Mouse (Mus musculus) lung, postnatal 0 days (tissue): Measurements from ENCODE around the gene Slc17a5. TPM values are rescaled to one million over a fixed set of nuclear protein-coding genes. Genes with fewer than 3 reads are reported as not detected.
A peak's percentile ranks its signal among the peaks of the same experiment; 100 is the strongest.

Source experiments
- ATAC-seq: fragments of 200-750 bp; cut with Nextera tagmentation; 2 replicates; pipeline ENCODE4 v1.8.0; 2017; ENCODE audit warnings: moderate library complexity
- DNase-seq: peaks from one replicate; pipeline ENCODE4 v3.0.0-alpha.2; 2016; ENCODE audit warnings: low spot score
- H3K27ac ChIP-seq: fragments of 300-500 bp; sonication (generic); 2 replicates; pipeline ENCODE4 v1.5.1; 2014; ENCODE audit warnings: antibody characterized with exemption, mild to moderate bottlenecking, low read length, mixed read lengths
- H3K27me3 ChIP-seq: fragments of 300-500 bp; sonication (generic); replicated peaks from 2 replicates; pipeline ENCODE4 v1.6.1; 2014; ENCODE audit warnings: low read length, mixed read lengths; ENCODE audit not compliant: insufficient read depth
- H3K36me3 ChIP-seq: fragments of 300-500 bp; sonication (generic); 2 replicates; pipeline ENCODE4 v1.6.1; 2014; ENCODE audit warnings: low read length, mixed read lengths; ENCODE audit not compliant: insufficient read depth
- H3K4me1 ChIP-seq: fragments of 300-500 bp; sonication (generic); 2 replicates; pipeline ENCODE4 v1.6.1; 2014; ENCODE audit warnings: antibody characterized with exemption, low read depth, low read length, mixed read lengths; ENCODE audit not compliant: insufficient read depth
- H3K4me2 ChIP-seq: fragments of 300-500 bp; sonication (generic); replicated peaks from 2 replicates; pipeline ENCODE4 v1.6.1; 2014; ENCODE audit warnings: low read depth, mild to moderate bottlenecking, low read length, moderate library complexity, mixed read lengths
- H3K4me3 ChIP-seq: fragments of 300-500 bp; sonication (generic); 2 replicates; pipeline ENCODE4 v1.5.1; 2014; ENCODE audit warnings: low read depth, low read length
- H3K9ac ChIP-seq: fragments of 300-500 bp; sonication (generic); replicated peaks from 2 replicates; pipeline ENCODE4 v1.6.1; 2014; ENCODE audit warnings: low read depth, mild to moderate bottlenecking
- H3K9me3 ChIP-seq: fragments of 300-500 bp; sonication (generic); 2 replicates; pipeline ENCODE4 v1.6.1; 2016; ENCODE audit warnings: low read length, mixed read lengths
- CTCF ChIP-seq: IDR thresholded peaks from 2 replicates; pipeline ENCODE4 v1.5.1; 2016; ENCODE audit warnings: antibody characterized with exemption, mild to moderate bottlenecking
- EP300 ChIP-seq: IDR thresholded peaks from 2 replicates; pipeline ENCODE4 v1.6.1; 2016; ENCODE audit warnings: antibody characterized with exemption, mild to moderate bottlenecking, control low read depth
- WGBS: fragments of 180-500 bp; shearing (Covaris S2); extraction: QIAGEN DNeasy Blood & Tissue Kit; methylation state at CpG from one replicate; pipeline ENCODE4 v1.1.7; 2014; 5-methylcytosine and 5-hydroxymethylcytosine counted together
- polyA plus RNA-seq: library from polyadenylated mRNA; unstranded; fragments of >200 nt; fragmentation: Nextera tagmentation; extraction: Ambion mirVana; gene quantifications from 2 replicates; pipeline ENCODE4 v1.2.1, GENCODE M21; 2015

The Slc17a5 gene
- polyA plus RNA-seq, 1 experiment from 2014 or later, result 19.9 TPM

DNA sequence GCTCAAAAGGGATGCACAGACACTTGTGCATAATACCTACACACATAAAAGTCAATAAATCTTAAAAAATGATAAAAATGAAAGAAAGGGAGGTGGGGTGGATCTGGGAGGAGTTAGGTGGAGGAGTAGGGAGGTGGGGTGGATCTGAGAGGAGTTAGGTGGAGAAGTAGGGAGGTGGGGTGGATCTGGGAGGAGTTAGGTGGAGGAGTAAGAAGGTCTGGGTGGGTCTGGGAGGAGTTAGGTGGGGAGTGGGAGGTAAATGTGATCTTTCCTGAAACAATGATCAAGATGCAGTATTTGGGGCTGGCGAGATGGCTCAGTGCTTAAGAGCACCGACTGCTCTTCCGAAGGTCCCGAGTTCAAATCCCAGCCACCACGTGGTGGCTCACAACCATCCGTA lies 82.6 kb downstream of the Slc17a5 start:
- 92% methylated on average over 6 of the region's 6 CpGs for WGBS
- H3K9ac ChIP-seq, result no peak overlapping the region
- no peak for DNase-seq
- no peaks in the 10 kb centered on the region for H3K9me3 ChIP-seq
- no peak overlapping the region for H3K4me3 ChIP-seq
- no peak overlapping the region for H3K27ac ChIP-seq
- peaks cover 4% of the 10 kb centered on the region; the same call in 1 of the 2 replicates for H3K4me1 ChIP-seq
- H3K4me2 ChIP-seq, result no peak overlapping the region
- no peak for ATAC-seq
- TF ChIP-seq EP300 (no peak), CTCF (no peak)
- no peaks in the 10 kb centered on the region for H3K27me3 ChIP-seq
- no peaks in the 10 kb centered on the region for H3K36me3 ChIP-seq

DNA sequence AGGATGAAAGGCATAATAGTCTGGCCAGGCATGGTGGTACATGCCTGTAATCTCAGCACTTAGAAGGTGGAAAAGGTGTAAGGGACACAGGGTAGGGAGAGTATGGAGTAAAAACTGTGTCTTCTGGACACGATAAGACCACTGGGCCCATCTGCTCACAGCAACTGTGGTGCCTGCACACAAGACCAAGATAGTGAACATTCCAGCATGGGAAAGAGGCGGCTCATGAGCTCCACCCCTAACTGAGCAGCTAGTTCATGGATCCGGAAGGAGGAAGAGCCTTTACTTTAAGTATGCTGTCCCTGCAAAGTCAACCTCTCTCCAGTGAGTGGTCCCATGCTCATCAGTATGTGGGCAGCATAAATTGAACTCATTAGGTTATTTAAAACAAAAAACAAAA lies 83.2 kb downstream of the Slc17a5 start:
- no peaks in the 10 kb centered on the region for H3K9me3 ChIP-seq
- no peak overlapping the region for H3K4me3 ChIP-seq
- 53% methylated on average over 3 of the region's 3 CpGs for WGBS
- H3K4me1 ChIP-seq, result peaks cover 4% of the 10 kb centered on the region; the same call in 1 of the 2 replicates
- H3K36me3 ChIP-seq, result no peaks in the 10 kb centered on the region
- ATAC-seq (no peak), DNase-seq (no peak)
- H3K4me2 ChIP-seq, result no peak overlapping the region
- H3K27me3 ChIP-seq, result no peaks in the 10 kb centered on the region
- TF ChIP-seq EP300, result no peak
- no peak for TF ChIP-seq CTCF
- H3K27ac ChIP-seq, result no peak overlapping the region
- H3K9ac ChIP-seq, result no peak overlapping the region

DNA sequence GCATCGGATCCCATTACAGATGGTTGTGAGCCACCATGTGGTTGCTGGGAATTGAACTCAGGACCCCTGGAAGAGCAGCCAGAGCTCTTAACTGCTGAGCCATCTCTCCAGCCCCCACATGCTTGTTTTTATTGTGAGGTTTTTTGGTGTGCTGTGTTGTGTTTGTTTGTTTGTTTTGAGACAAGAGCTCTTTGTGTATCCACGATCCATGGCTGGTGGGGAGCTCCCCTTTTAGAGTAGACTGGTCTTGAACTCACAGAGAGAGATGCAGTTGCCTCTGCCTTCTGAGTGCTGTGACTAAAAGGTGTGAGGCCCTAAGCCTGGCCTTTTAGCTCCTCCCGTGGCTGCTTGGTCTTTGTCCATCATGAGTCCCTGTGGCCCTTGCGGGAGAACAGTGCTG lies 83.7 kb downstream of the Slc17a5 start:
- H3K36me3 ChIP-seq, result no peaks in the 10 kb centered on the region

DNA sequence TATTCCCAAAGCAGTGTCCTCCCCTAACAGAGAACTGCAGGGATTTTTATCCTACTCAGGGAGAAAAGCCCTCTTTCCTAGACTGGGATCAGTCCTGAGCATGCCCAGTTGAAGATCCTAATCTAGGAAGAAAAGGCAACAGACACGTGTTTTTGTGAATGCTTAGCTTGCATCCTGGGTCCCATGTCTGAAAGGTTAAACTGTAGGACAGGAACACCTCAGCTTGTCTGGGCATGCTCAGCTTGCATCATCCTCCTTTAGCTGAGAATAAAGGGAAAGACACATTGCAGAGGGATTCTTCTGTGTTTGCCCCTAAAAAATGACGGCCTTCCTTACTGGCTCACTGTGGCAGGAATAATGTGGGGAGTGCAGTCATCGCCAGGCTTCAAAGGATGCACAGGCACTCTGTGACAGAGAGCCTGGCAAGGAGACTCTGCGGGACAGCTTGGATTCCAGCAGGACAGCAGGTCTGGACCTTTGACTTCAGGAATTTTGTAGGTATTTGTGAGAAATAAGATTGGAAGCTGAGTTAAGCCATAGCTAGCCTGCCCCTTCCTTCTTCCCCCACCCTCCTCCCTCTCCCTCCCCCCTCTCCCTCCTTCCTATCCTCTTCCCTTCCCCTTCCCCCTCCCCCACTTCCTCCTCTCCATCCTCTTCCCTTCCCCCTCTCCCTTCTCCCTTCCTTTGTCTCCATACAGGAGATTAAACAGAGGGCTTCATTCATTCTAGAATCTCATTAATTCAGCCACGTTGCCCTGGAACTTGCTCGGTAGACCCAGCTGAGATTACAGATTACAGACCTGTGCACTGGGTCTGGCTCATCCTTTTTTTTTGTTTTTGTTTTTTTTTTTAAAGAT lies 84.4 kb downstream of the Slc17a5 start:
- H3K4me3 ChIP-seq, result no peak overlapping the region
- TF ChIP-seq CTCF (no peak), EP300 (no peak)
- no peak overlapping the region for H3K4me2 ChIP-seq
- peaks cover 4% of the 10 kb centered on the region; the same call in 1 of the 2 replicates for H3K4me1 ChIP-seq
- H3K36me3 ChIP-seq, result no peaks in the 10 kb centered on the region
- H3K9ac ChIP-seq, result no peak overlapping the region
- no peak for ATAC-seq
- 14% methylated on average over 6 of the region's 6 CpGs for WGBS
- H3K27ac ChIP-seq, result no peak overlapping the region
- no peaks in the 10 kb centered on the region for H3K9me3 ChIP-seq
- no peaks in the 10 kb centered on the region for H3K27me3 ChIP-seq
- DNase-seq, result no peak

More for the DNA sequence above, 83.7 kb downstream of the Slc17a5 start:
- H3K9me3 ChIP-seq, result no peaks in the 10 kb centered on the region
- TF ChIP-seq CTCF (no peak), EP300 (no peak)
- H3K4me1 ChIP-seq, result peaks cover 4% of the 10 kb centered on the region; the same call in 1 of the 2 replicates
- H3K27ac ChIP-seq, result no peak overlapping the region
- H3K9ac ChIP-seq, result no peak overlapping the region
- H3K4me3 ChIP-seq, result no peak overlapping the region
- ATAC-seq, result no peak
- no peak overlapping the region for H3K4me2 ChIP-seq
- 76% methylated on average over 4 of the region's 4 CpGs for WGBS
- H3K27me3 ChIP-seq, result no peaks in the 10 kb centered on the region
- no peak for DNase-seq

DNA sequence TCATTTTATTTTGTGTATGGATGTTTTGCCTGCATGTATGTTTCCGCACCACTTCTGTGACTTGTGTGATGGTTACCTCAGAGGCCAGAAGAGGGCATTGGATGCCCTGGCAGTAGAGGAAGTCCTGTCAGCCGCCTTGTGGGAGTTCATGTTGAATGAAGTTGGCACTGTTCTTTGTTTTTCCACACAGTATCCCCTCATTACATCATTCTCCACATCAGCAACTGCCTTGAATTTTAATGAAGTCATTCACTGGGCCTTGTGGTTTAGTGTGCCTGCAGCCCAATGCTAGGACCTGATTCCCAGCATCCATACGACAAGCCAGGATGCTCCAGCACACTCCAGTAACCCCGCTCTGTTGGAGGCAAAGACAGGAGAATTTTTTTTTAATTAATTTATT lies 86.6 kb downstream of the Slc17a5 start:
- ATAC-seq (no peak), DNase-seq (peak; percentile 29)

DNA sequence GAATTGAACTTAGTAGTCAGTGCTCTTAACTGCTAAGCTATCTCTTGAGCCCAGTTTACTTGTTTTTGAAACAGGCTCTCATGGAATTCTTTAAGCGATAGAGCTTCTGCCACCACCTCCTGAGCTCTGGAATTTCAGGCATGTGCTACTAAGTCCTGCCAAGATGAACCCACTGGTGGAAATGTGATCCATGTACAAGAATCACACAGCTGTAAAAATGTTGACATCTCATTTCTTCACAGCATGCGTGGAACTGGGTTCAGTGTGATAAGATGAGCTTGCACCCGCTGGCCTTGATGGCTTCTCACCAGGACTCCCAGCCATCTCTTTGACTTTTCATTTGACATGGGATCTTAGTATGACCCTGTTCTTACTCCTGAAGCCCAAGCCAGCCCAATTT lies 87.5 kb downstream of the Slc17a5 start:
- Histone ChIP-seq H3K9me3 (no peaks in the 10 kb centered on the region), H3K4me3 (no peak overlapping the region), H3K9ac (no peak overlapping the region), H3K4me1 (no peaks in the 10 kb centered on the region; the same call in 1 of the 2 replicates), H3K4me2 (no peak overlapping the region), H3K36me3 (no peaks in the 10 kb centered on the region), H3K27ac (no peak overlapping the region), H3K27me3 (no peaks in the 10 kb centered on the region)
- TF ChIP-seq EP300, result no peak
- no peak for TF ChIP-seq CTCF
- no peak for DNase-seq
- ATAC-seq, result no peak
- 32% methylated on average over 3 of the region's 3 CpGs for WGBS

More for the DNA sequence above, 86.6 kb downstream of the Slc17a5 start:
- H3K27me3 ChIP-seq, result no peaks in the 10 kb centered on the region
- H3K9ac ChIP-seq, result no peak overlapping the region
- 81% methylated on average over 4 of the region's 4 CpGs for WGBS
- H3K36me3 ChIP-seq, result no peaks in the 10 kb centered on the region
- TF ChIP-seq CTCF (no peak), EP300 (no peak)
- no peak overlapping the region for H3K27ac ChIP-seq
- no peak overlapping the region for H3K4me3 ChIP-seq
- H3K9me3 ChIP-seq, result no peaks in the 10 kb centered on the region
- no peak overlapping the region for H3K4me2 ChIP-seq
- H3K4me1 ChIP-seq, result peaks cover 4% of the 10 kb centered on the region; the same call in 1 of the 2 replicates
